Mouse (Mus musculus) urinary bladder, postnatal 14 days (tissue): Measurements from ENCODE around the gene Vpreb1.
A peak's percentile ranks its signal among the peaks of the same experiment; 100 is the strongest.

ENCODE experiments used
- DNase-seq: peaks from one replicate; pipeline ENCODE4 v3.0.0; 2021; ENCODE audit warnings: low spot score

The Vpreb1 gene

DNA sequence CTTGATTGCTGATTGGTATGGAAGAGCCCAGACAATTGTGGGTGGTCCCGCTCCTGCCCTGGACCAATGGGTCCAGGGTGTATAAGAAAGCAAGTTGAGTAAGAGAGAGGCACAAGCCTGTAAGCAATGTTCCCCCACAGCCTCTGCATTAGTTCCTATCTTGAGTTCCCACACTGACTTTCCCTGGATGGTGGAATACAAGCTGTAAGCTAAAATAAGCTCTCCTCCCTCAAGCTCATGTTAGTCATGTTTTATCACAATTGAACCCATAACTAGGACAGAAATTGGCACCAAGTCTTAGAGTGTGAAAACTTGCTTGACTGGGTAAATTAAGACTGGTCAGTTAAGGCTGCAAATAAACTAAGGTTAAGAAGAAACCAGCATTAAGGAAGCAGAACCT lies 15.1 kb downstream of the Vpreb1 start:
- no peak for DNase-seq

DNA sequence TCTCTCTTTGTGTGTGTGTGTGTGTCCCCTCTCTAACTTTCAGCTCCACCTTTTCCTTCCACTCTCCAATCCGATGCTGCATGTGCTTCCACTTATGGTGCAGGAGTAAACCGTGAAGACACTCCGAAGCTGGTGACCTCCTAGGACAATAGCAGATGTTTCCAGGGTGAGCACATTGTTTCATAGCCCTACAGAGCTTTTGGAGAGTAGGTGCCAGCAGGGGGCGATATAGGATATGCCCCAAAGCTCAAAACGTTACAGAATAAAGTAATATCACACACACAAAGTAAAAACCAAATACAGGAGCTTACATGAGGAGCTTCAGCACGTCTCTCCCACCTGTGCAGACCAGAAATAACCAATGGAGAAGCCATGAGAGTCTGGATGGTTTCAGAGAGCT lies 15.8 kb downstream of the Vpreb1 start:
- peak; percentile 56 for DNase-seq

DNA sequence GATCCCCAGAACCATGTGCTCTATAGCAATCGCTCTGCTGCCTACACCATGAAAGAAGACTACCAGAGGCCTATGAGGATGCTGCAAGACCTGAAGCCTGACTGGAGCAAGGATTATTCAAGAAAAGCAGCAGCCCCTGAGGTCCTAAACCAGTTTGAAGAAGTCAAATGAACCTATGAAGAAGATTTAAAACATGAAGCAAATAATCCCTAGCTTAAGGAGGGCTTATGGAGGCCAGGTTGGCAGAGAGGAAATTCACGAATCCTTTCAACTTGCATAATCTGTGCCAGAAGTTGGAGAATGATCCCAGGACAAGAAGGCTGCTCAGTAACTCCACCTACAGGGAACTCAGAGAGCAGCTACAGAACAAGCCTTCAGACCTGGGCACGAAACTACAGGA lies 18.2 kb downstream of the Vpreb1 start:
- no peak for DNase-seq

DNA sequence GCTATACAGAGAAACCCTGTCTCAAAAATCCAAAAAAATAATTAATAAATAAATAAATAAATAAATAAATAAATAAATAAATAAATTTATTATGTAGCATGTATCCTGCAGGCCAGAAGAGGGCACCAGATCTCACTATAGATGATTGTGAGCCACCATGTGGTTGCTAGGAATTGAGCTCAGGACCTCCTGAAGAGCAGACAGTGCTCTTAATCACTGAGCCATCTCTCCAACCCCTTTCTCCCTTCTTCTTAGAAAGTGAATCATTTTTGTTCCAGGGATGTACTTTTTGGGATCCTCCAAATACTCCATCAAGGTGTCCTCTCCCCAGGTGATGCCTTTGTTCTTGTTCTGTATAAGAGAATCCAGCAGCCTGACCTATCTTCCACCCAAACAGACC lies 21.4 kb downstream of the Vpreb1 start:
- DNase-seq: no peak

DNA sequence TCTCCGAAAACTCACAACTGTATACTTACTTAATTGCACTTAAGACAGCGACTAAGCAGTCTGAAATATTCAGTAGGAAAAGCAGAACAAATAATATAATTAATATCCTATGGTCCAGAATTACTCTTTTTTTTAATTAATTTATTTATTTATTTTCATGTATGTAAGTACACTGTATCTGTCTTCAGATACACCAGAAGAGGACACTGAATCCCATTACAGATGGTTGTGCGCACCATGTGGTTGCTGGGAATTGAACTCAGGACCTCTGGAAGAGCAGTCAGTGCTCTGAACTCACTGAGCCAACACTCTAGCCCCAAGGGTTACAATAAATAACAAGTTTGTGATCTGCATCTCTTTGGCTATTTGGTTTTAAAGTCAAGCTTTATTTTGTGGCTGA lies 41.0 kb downstream of the Vpreb1 start:
- DNase-seq: no peak

DNA sequence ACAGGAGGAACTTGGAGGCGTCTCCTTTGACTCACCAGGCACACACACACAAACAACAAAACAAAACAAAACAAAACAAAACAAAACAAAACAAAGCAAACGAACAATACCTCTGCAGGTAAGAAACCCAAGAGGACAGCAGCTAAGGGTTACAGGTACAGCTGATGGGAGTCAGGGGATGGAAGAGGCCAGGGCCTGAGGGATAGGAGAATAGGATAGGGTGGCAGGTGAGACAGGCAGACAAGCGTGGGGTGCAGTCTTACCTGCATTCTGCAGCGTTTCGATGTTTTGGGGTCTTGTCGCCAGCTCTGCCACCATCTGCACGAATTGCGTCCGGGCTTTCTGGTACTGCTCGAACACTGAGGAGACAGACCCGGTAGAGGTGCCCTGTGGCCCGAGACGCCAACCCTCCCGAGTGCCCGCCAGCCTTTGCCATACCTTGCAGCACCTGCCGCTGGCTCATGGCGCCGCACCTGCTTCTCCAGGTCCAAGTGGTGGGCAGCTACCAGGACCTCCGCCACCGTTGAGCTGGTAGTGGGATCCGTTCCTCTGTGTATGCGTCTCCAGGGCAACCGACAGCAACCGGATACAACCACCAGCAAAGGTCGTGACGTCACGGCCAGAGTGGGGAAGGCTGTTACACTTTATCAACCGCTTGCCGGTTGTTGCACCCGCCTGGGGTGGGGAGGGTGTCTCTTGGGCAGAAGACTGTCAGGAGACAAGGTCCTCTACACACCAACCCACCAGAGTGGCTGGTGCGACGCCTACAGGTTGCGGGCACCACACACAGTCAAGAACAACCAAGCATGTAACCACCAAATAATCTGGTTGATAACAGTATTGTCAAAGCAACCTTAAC lies 41.7 kb downstream of the Vpreb1 start, which contains the start of gene Spag6l:
TSS of gene Spag6l (minus strand) at position 700 of the 859 bp plus-strand sequence.
- peak; percentile 5 for DNase-seq

DNA sequence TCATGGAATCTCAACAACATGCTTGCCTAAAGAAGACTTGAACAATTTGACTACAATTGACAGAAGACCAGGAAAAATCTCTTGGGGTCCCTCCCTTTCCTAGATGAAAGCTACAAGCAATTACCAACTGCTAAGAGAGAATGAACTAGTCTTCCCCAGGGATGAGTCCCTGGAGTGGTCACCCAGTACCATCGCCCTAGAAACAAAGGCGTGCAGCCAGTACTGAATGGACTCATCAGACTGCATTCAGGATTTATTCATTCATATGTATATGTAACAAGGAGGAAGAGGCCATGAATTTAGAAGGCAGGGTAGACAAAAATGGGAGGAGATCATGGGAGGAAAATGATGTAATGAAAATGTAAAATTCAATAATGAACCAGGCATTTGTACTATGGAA lies 44.4 kb downstream of the Vpreb1 start:
- DNase-seq: no peak

DNA sequence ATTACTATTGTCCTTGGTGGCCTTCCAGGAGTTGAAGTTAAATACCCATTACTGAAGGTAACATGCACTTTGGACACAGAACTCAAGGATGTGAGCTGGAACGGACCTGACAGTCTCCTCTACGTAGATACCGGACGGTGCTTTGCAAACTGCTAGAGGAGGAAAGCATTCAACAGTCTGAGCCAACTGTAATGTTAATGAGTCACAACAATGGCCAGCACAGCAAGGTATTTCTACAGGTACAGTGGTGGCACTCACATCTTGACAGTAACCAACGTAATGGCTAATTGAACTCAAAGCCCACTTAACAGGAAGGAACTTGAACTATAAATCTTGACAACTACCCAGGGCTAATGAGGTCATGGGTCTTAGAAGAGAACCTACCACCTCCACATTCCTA lies 45.2 kb downstream of the Vpreb1 start:
- no peak for DNase-seq
